Mouse (Mus musculus) midbrain, embryonic 14.5 days (tissue): ENCODE measurements around the gene Olfr433. TPM values are rescaled to one million over a fixed set of nuclear protein-coding genes. Genes with fewer than 3 reads are reported as not detected.
"Not testable (repeated sequence)": the region's sequence is repeated elsewhere in the genome, so short reads cannot be mapped to it uniquely, and the experiment has no call there.

Experiments
- ATAC-seq: fragments of 200-750 bp; cut with Nextera tagmentation; 2 replicates; pipeline ENCODE4 v1.8.0; 2017; ENCODE audit warnings: moderate number of reproducible peaks, moderate library complexity; ENCODE audit not compliant: low FRiP score, low TSS enrichment
- DNase-seq: peaks from one replicate; pipeline ENCODE4 v3.0.0-alpha.2; 2015
- H3K27ac ChIP-seq: fragments of 300-500 bp; sonication (generic); replicated peaks from 2 replicates; pipeline ENCODE4 v1.5.1; 2014; ENCODE audit warnings: mild to moderate bottlenecking, low read depth, low read length, moderate library complexity
- H3K27me3 ChIP-seq: fragments of 300-500 bp; sonication (generic); 2 replicates; pipeline ENCODE4 v1.6.1; 2014; ENCODE audit warnings: low read length, control low read depth, mixed read lengths; ENCODE audit not compliant: control insufficient read depth, insufficient read depth
- H3K36me3 ChIP-seq: fragments of 300-500 bp; sonication (generic); 2 replicates; pipeline ENCODE4 v1.6.1; 2014; ENCODE audit warnings: low read length, control low read depth; ENCODE audit not compliant: control insufficient read depth, insufficient read depth
- H3K4me1 ChIP-seq: fragments of 300-500 bp; sonication (generic); 2 replicates; pipeline ENCODE4 v1.6.1; 2014; ENCODE audit warnings: mild to moderate bottlenecking, antibody characterized with exemption, low read length, control low read depth; ENCODE audit not compliant: control insufficient read depth, insufficient read depth
- H3K4me2 ChIP-seq: fragments of 300-500 bp; sonication (generic); 2 replicates; pipeline ENCODE4 v1.6.1; 2014; ENCODE audit warnings: mild to moderate bottlenecking, low read length, moderate library complexity
- H3K4me3 ChIP-seq: fragments of 300-500 bp; sonication (generic); replicated peaks from 2 replicates; pipeline ENCODE4 v1.5.1; 2014; ENCODE audit warnings: low read depth, low read length
- H3K9ac ChIP-seq: fragments of 300-500 bp; sonication (generic); replicated peaks from 2 replicates; pipeline ENCODE4 v1.6.1; 2014; ENCODE audit warnings: mild to moderate bottlenecking, low read length, moderate library complexity
- H3K9me3 ChIP-seq: fragments of 300-500 bp; sonication (generic); 2 replicates; pipeline ENCODE4 v1.6.1; 2016; ENCODE audit warnings: low read length, control low read depth, mixed read lengths; ENCODE audit not compliant: control insufficient read depth
- WGBS: fragments of 180-500 bp; shearing (Covaris S2); extraction: QIAGEN DNeasy Blood & Tissue Kit; methylation state at CpG from one replicate; pipeline ENCODE4 v1.1.7; 2014; 5-methylcytosine and 5-hydroxymethylcytosine counted together
- polyA plus RNA-seq: library from polyadenylated mRNA; unstranded; fragments of >200 nt; fragmentation: Nextera tagmentation; extraction: Ambion mirVana; gene quantifications from 2 replicates; pipeline ENCODE4 v1.2.1, GENCODE M21; 2014

The Olfr433 gene
- polyA plus RNA-seq, 1 experiment from 2014 or later: not detected

DNA sequence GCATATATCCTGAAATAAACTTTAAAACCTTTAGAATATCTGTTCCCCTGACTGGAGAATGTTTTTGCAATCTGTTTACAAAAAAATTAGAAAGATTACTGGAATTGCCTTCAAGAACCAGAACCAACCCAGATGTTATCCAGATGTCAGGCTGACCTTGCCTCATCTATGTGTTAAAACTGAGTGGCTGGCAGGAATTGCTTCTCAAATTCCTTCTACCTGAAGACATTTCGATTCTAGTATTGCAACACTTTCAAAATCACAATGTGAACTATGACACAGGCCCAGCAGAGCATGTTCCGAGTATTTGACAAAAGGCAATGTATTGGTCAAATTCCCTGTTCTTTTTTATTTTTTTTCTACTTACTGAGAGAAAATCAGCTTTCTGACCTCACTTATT is 3.9 kb downstream of the Olfr433 start:
- no peaks in the 10 kb centered on the region for H3K4me1 ChIP-seq
- ATAC-seq: no peak
- H3K36me3 ChIP-seq: no peaks in the 10 kb centered on the region
- WGBS: 77% methylated on average over 2 of the region's 2 CpGs
- H3K9ac ChIP-seq: no peak overlapping the region
- no peaks in the 10 kb centered on the region for H3K9me3 ChIP-seq
- H3K27me3 ChIP-seq: no peaks in the 10 kb centered on the region
- H3K27ac ChIP-seq: no peak overlapping the region
- no peak for DNase-seq
- H3K4me2 ChIP-seq: no peak overlapping the region
- H3K4me3 ChIP-seq: no peak overlapping the region

- not testable (repeated sequence) for H3K27me3 ChIP-seq, DNase-seq, H3K4me3 ChIP-seq, H3K9me3 ChIP-seq, H3K9ac ChIP-seq, H3K4me1 ChIP-seq, H3K36me3 ChIP-seq, H3K4me2 ChIP-seq, ATAC-seq, H3K27ac ChIP-seq
- 86% methylated on average over 6 of the region's 6 CpGs for WGBS
Measured at GRCm38 (mm10) chr1:174048227-174048626, 7.7 kb downstream of the Olfr433 start.

- no peak for ATAC-seq
- DNase-seq: no peak
- no peak within 1 kb of the TSS for H3K27ac ChIP-seq
- H3K27me3 ChIP-seq: no peaks in the 10 kb centered on the region
- no peak within 1 kb of the TSS for H3K4me3 ChIP-seq
- WGBS: 80% methylated on average over 2 of the region's 2 CpGs
- no peak within 1 kb of the TSS for H3K4me2 ChIP-seq
- no peaks in the 10 kb centered on the region for H3K9me3 ChIP-seq
- H3K4me1 ChIP-seq: no peaks in the 10 kb centered on the region
- no peaks in the 10 kb centered on the region for H3K36me3 ChIP-seq
- H3K9ac ChIP-seq: no peak within 1 kb of the TSS
Measured at GRCm38 (mm10) chr1:174048893-174049292, 8.4 kb downstream of the Olfr433 start, which contains the start of gene Olfr432. TSS of gene Olfr432 (plus strand) at chr1:174049205.

DNA sequence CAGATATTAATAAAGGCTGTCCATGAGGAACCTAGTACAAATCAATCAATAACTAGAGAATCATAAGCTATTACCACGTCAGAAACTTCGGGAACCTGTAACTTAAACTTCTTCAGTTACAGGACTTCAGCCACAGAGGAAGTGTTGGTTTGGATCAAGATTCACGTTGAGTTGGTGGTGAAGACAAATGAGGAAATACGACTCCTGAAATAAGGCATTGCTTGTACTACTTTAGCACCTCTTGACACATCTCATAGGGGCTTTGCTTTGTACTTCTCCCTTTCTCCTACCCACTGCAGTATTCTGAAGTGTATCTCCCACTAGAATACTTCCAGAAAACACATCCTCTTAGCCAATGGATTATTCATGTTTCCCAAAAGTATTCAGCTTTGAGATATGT is 8.9 kb downstream of the Olfr433 start:
- not testable (repeated sequence) for H3K9ac ChIP-seq, H3K27me3 ChIP-seq, H3K27ac ChIP-seq, H3K9me3 ChIP-seq, H3K36me3 ChIP-seq, H3K4me1 ChIP-seq, H3K4me3 ChIP-seq, ATAC-seq, DNase-seq, H3K4me2 ChIP-seq
- 88% methylated on average over 4 of the region's 4 CpGs for WGBS

DNA sequence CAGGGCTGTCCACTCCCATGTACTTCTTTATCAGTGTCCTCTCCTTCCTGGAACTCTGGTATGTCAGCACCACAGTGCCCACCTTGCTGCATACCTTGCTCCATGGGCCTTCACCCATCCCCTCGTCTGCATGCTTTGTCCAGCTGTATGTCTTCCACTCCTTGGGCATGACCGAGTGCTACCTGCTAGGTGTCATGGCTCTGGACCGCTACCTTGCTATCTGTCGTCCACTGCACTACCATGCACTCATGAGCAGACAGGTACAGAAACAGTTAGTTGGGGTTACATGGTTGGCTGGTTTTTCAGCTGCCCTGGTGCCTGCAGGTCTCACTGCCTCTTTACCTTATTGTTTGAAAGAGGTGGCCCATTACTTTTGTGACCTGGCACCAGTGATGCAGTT is 10.0 kb downstream of the Olfr433 start:
- Histone ChIP-seq H3K4me3 (no peak overlapping the region), H3K4me2 (no peak overlapping the region), H3K36me3 (no peaks in the 10 kb centered on the region), H3K27me3 (no peaks in the 10 kb centered on the region), H3K9ac (no peak overlapping the region), H3K9me3 (no peaks in the 10 kb centered on the region), H3K4me1 (no peaks in the 10 kb centered on the region), H3K27ac (no peak overlapping the region)
- DNase-seq: no peak
- WGBS: 86% methylated on average over 4 of the region's 4 CpGs
- no peak for ATAC-seq

DNA sequence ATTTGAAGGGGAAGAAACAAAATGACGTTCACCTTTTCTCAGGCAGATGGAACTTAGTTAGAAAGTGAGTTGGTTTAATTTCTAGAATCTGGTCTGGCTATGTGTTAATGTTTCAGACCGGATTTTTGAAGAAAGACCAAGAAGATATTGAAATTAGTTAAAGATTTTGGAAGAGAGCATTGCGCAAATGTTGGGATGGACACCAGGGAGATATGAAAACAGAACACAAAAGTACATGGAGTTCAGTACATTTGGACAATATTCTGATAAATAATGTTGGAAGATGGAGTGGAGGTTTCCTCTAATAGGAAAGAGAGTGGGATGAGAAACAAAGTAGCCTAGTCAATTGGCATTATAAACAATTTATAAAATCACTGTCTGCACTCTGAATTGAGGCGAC is 11.0 kb downstream of the Olfr433 start:
- Histone ChIP-seq H3K4me3 (no peak overlapping the region), H3K27me3 (no peaks in the 10 kb centered on the region), H3K4me1 (no peaks in the 10 kb centered on the region), H3K9me3 (no peaks in the 10 kb centered on the region), H3K36me3 (no peaks in the 10 kb centered on the region), H3K27ac (no peak overlapping the region), H3K4me2 (no peak overlapping the region), H3K9ac (no peak overlapping the region)
- no peak for ATAC-seq
- no peak for DNase-seq
- 92% methylated on average over 4 of the region's 4 CpGs for WGBS

DNA sequence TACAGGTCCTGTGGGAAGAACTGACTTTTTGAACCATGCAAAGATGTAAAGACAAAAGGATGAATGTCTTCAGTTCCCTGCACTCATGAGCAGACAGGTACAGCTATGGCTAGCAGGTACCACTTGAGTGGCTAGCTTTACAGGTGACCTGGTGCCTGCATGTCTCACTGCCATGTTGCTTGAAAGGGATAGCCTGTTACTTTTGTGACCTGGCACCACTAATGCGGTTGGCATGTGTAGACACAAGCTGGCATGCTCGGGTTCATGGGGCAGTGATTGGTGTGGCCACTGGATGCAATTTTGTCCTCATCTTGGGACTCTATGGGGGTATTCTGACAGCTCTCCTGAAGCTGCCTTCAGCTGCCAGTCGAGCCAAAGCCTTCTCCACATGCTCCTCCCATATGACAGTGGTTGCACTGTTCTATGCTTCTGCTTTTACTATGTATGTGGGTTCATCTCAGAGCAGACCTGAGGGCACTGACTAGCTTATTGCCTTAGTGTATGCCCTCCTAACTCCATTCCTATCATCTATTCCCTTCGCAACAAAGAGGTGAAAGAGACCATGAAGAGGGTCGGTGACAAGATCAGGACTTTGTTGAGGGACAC is 11.5 kb downstream of the Olfr433 start:
- no peaks in the 10 kb centered on the region for H3K4me1 ChIP-seq
- H3K36me3 ChIP-seq: no peaks in the 10 kb centered on the region
- no peaks in the 10 kb centered on the region for H3K27me3 ChIP-seq
- H3K4me2 ChIP-seq: no peak overlapping the region
- H3K9me3 ChIP-seq: no peaks in the 10 kb centered on the region
- no peak overlapping the region for H3K27ac ChIP-seq
- no peak for ATAC-seq
- H3K9ac ChIP-seq: no peak overlapping the region
- no peak for DNase-seq
- 85% methylated on average over 5 of the region's 5 CpGs for WGBS
- H3K4me3 ChIP-seq: no peak overlapping the region

DNA sequence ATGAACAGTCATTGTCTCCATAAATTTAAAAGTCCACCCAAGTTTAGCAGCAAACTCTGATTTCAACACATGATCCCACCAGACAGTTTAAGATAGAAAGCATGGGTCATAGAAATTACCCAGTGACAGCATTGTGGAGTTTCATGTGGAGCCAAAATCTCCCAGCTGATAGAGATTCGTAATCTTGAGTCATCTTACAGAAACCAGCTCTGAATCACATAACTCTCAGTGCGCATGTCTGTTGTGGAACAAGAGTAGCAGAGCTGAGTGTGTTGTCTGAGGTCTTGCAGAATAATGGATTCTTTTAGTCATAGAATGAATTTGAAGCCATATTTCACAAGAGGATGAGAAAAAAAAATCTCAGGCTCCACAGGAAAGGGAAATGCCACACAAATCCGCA is 12.5 kb downstream of the Olfr433 start:
- Histone ChIP-seq H3K9ac (no peak overlapping the region), H3K4me1 (no peaks in the 10 kb centered on the region), H3K9me3 (no peaks in the 10 kb centered on the region), H3K27ac (no peak overlapping the region), H3K4me2 (no peak overlapping the region), H3K4me3 (no peak overlapping the region), H3K27me3 (no peaks in the 10 kb centered on the region), H3K36me3 (no peaks in the 10 kb centered on the region)
- DNase-seq (peak; percentile 1), ATAC-seq (no peak)
- 83% methylated on average over 3 of the region's 3 CpGs for WGBS

- 75% methylated on average over 2 of the region's 2 CpGs for WGBS
- Histone ChIP-seq H3K27me3 (no peaks in the 10 kb centered on the region), H3K9me3 (no peaks in the 10 kb centered on the region)
Measured at GRCm38 (mm10) chr1:174055248-174055647, 14.7 kb downstream of the Olfr433 start.

More at GRCm38 (mm10) chr1:174055248-174055647, 14.7 kb downstream of the Olfr433 start:
- Histone ChIP-seq H3K27ac (no peak overlapping the region), H3K4me2 (no peak overlapping the region), H3K4me1 (no peaks in the 10 kb centered on the region), H3K4me3 (no peak overlapping the region), H3K36me3 (no peaks in the 10 kb centered on the region), H3K9ac (no peak overlapping the region)
- DNase-seq: no peak
- no peak for ATAC-seq
